Mouse (Mus musculus) frontal cortex, postnatal 10 days (tissue): ENCODE measurements at regions not wholly inside any gene's neighbourhood (a gene's known extent, or its start where the extent isn't known, plus 50 kb on each side); places are given as distances from the start of the nearest gene placed in this dataset.

Experiments
- DNase-seq, 2 experiments: peaks; one replicate each; pipeline ENCODE4 v3.0.0; 2022; ENCODE audit warnings: low spot score in 2 of 2, mixed read lengths in 1 of 2

DNA sequence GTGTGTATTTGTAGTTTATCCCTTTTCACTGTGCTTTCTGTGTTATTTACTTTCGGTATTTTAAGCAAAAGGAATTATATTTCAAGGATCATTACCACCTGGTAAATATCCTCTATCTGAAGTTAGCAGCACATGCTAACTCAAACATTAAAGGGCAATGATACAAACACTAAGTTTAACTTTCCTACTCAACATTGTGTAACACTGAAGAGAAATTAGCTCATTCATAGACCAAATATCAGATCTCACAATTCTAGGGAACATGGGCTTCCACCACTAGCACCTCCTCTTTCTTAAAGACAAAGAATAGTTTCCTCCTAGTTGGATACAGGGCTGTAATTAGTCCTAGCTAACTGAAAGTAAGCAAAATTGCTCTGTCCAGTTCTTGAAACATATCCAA is 377.4 kb downstream of the Kcnj2 start:
- DNase-seq, result no peak

DNA sequence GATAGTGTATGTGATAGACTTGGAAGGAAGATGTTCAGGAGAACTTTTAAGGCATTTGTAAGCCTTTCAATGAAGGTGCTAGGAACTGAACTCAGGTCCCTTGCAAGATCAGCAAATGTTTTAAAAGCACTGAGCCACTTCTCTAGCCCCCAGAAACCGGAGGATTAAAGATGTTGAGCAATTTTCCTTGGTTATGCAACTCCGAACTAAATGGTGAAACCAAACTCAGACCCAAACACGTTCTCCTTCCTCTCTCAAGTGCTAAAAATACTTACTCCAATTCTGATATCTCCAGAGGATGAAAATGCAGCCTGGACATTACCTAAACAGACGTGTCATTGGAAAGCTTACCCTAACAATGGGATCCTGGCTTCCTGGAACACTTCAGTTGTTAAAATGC is 378.8 kb downstream of the Kcnj2 start:
- no peak for DNase-seq

DNA sequence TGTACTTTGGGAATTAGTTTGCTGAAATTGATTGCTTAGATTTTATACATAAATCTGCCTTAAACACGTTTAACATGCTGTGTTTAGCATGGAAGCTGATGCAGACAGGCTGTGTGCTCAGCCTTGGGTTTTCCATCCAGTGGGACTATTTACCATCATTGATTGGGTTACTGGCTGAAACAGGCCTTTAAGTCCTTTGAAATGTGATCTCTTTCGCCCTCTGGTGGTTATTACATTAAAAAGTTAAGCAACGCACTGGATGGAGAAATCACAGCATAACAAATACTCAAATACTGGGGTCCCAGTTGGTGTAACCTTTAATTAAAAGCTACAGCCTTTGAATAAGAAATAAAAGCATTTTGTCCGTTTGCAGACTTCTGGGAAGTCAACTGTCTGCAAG is 379.8 kb downstream of the Kcnj2 start:
- no peak for DNase-seq

DNA sequence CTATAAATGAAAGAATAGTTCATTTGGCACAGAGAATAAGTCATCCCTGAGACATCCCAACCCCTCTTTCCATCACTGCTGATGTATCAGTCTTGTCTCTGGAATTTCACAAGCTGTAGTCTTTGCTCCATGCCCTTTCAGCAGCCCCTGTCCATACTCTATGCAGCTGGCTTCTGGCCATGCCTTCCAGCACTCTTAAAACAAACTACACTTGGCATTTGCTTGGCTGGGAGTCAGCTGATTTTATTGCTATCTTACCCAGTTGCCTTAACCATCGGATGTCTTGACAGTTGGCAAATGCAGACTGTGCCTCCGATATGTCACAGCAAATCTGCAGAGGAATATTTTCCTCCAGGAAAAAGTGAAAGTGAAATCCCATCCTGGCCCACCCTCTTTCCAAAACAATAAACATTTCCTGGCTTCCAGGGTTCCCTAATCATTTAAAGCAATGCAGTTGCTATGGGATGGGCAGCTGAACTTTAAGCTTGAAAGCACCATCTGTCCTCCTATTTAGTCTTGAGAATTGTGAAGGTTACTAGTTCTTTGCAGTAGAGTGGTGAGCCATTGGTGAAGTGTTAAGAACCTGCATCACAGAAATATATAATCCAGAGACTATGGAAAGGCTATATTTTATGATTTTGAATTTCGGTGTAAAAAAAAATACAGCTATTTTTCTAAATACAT is 385.0 kb downstream of the Kcnj2 start:
- peak; percentile 8 to 11 for DNase-seq

DNA sequence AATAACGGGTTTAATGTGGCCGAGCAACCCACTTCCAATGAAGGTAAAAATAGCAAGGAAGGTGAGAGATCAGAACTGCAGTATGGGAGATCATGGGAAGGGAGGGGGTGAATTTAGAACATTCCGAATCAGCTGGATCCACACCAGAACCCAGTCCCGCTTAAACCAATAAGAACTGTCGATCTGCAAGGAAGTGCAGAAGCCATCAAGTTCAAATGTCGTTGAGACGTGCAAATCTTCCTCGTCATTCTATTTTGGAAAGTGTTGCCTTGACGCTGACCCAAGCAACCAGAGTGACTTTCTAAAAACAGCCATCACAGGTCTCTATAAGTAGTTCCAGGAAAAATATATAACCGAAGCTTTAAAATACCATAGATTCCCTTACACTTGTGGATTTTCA is 394.1 kb downstream of the Kcnj2 start:
- DNase-seq, result no peak

DNA sequence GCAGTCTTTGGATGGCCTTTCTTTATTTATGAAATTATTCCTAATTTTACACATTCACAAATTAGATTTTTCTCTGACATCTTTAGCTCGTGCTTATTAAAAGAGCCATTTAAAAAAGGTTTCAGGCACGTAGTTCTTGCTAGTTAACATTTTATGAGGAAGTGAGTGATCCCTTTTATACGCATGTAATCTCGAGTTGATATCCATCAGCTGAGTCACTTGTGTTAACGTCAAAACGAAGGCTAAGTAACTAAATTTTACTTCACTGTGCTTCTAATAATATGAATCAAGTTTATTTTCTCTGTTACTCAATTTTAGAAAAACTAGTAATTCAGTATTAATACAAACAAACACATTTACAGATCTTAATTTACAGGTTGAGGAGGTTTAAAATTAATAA is 419.0 kb downstream of the Kcnj2 start:
- no peak for DNase-seq

DNA sequence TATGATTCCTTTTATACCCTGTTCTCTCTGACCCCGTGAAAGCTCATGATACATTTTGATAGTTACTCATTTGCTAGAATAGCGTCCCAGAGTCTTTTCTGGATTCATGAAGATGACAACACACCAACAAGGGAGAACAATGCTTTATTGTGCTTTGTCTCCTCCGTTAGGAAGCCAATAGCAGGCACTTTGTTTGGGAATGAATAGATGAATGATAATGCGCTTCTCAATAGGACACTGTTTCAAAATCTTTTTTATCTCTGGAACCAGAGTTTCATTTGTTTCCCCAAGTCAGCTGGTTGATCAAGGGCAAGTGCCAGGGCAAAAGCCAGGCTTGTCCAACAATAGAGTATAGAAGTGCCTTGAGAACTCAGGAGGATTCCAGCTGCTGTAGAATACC is 446.5 kb downstream of the Kcnj2 start:
- no peak for DNase-seq

DNA sequence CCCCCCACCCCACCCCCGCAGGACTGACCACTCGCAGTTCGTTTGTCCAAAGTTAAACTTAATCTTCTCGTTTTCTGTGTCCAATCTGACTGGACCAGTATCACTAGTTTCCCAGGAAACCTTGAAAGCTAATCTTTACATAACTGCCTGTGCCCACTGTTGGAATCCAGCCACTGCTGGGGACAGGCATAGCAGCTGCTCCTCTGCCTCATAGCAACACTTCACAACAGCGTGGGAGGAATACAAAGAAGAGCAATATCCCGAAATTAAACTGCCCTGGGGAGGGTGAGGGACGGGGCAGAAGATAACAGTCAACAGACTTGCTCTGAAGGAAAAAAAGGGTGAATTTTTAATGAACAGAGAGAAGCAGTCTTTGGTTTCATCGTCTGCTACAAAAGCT is 456.8 kb downstream of the Kcnj2 start:
- DNase-seq, result peak; percentile 58 to 73

DNA sequence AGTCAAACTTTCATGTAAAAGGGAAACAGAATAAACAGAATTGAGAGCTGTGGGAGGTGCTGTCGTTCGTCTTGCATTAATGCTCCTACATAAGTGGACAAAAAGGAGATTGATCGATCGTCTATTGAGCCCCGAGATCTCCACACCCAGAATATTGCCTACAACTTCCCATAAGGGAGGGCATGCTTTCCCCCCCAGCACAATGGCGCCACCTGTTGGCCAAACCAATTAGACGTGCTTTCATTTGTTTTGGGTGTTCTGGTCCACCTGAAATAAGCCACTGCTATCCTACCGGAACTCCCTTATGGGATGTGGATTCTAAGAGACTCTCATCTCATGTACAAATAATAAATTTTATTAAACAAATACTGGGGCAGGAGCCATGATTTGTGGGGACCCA is 457.5 kb downstream of the Kcnj2 start:
- peak; percentile 8 to 46 for DNase-seq

DNA sequence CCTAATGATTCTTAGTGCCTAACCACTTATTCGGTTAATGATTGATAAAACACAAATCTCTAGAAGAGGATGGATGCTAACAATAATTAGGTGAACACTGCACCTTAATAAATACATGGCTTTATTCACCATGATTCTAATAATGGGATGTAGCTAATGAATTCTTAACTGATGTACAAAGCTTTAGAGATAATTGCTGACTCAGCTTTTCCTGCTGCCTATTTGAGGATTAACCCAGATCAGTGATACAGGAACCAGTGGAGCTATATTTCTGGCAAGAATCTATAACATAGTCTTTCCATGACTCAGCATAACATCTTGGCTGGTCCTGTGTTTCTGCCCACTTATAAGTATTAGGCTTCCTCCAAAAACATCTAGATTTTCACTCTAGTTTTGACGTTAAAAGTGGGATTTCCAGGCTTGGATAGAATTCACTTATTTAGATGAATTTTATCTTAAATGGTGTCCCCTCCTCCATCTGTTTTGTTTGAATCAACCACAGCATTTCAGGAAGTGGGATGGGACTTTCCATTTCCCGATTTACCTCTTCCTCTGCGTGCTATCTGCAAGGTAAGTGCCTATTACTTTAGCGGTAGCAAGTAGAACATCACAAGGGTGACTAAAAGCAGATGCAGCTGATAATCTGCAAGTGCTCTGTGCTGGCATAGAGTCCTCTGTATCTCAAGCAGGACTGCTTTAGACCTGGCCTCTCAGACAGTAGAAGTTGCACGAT is 460.2 kb downstream of the Kcnj2 start:
- no peak for DNase-seq

DNA sequence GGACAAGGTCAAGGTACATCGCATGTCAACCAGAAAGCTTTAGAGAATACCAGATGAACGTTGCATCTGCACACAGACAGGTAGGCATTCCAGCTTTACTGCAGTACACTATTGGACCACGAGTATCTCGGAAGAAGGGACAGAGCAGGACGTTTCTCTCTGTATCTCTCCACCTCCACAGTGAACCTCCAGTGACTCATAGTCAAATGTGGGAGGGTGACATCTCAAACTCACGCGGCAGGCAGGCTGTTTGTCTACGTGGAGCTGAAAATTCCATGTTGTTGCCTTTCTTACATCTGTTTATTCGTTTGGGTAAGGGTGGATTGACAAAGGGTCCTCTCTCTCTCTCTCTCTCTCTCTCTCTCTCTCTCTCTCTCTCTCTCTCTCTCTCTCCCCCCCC is 463.6 kb downstream of the Kcnj2 start:
- no peak for DNase-seq

DNA sequence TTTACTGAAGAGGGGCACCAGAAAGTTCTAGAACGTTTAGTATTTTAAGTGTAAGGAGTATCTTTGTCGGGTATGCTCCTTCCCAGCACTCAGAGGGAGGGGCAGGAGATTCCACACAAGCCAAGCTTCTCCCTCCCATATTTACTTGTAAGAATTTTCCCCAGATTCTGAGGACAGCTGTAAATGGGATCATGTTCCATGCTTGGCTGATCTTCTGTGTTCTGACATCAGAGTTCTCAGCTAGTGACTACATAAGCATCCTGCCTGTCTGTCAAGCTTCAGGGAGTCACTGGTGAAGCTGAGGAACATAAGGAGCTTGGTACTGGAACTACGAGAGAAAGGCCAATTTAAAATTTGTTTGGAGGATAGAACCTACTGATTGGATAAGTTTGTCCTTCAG is 464.9 kb downstream of the Kcnj2 start:
- DNase-seq, result no peak

DNA sequence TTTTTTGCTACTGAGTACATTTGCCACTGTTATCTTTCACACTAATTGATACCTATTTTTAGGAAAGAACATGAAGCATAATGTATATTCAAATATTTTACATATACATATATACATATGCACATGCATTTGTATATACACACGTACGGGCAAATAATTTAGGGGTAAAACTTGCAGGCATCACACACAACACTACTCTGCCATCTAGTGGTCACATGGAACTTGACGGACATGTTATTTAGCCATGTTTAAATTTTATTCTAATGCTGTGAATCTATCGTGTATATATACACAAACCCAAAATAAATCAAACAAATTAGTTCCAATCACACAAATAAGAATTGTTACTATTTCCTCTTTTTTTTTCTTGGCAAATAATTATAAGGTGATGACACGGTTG is 466.5 kb downstream of the Kcnj2 start:
- DNase-seq, result peak in 1 of 2 experiments; percentile 11

DNA sequence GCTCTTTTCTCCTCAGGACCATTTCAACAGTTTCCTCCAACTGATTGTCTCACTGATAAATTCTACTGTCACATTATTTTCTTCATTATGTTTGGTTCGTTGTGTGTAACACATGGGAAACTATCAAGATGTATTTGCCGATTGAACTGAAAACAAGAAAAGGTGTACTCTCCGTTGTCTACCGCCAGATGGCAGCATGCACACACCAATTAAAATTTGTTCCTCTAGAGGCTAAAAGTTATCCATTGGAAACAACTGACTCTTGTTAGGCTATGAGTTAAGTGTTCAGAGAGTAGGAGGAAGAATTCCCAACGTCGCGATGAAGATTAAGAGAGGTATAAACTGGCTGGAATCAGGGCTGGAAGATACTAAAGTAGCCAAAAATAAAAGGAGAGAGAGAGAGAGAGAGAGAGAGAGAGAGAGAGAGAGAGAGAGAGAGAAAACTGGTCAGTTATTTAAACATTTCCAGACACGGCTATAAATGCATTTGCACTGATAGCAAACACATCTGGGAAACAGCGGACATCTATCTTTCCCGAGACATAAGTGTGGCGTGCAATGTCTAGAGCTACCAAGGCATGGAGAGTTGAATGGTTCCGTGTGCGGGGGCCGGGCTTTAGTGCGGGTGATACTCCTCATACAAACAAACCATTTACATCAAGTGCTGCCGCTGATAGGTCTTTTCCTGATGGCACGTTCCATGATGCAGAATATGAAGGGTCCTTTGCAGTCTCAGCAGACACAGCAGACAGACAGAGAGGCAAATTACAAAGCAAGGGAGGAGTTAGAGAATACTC is 470.3 kb downstream of the Kcnj2 start:
- peak in 1 of 2 experiments; percentile 49 for DNase-seq

DNA sequence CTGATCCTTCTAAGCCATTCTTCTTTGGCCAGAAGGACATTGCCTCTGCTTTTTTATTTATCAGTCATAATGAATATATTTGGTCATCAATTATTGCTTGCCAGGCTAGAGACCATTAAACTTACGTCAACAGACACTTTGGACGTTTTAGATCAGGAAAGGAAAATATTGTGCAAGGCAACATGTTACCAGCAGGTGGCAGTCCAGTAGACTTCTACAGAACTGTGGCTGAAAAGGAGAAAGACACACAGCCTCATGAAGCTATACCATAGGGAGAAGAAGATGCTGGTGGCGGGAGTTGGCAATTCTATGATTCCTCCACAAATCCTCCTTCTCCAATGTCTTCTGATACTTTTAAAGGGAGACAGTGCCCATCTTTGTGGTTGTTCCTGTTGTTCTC is 471.7 kb downstream of the Kcnj2 start:
- DNase-seq, result peak; percentile 14 to 55

DNA sequence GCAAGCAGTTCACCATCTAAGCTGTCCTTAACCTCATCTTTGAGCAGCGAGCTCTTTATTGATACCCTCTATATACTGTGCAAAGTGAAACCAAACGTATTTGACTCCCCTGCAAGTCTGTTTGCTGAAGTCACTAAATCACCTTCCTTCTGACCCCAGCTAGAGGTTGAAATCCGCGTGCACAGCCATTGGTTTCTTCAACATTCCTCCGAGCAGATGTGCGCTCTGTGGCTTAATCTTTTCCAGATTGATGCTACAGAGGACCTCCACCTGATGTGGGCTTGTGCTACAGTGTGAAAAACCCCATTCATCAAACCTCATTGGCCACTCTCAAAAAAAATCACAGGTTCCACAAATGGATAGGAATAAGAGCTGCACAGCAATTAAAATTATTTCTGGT is 474.0 kb downstream of the Kcnj2 start:
- DNase-seq, result no peak

DNA sequence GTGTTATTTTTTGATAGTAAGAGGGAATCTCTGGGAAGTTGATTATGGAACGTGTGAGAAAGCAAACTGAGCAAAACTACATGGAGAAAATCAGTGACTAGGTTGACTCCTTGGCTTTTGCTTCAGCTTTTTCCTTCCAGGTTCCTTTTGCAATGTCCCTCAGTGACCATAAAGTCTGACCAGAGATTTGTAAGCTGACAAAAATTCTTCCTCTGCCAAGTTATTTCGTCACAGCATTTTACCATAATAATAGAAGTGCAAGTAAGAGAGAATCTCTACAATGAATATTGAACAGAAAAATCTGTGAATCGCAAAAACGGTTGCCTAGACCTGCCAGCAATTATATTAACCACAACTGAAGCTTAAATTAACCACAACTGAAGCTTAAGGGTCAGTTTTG is 479.3 kb downstream of the Kcnj2 start:
- no peak for DNase-seq

DNA sequence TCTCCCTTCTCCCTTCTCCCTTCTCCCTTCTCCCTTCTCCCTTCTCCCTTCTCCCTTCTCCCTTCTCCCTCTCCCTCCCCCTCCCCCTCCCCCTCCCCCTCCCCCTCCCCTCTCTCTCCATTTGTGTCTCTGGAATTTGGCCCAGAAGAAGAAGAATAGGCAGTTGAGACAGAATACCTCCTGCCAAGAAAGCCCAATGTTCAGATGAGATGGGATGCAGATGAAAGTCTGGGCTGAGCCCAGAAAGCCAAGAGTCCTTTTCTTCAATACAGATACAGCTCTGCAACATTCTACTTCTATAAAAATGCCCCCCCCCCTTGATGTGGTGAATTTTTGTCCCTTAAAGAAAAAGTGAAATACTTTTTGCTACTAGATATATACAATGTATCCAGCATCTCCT is 489.2 kb downstream of the Kcnj2 start:
- no peak for DNase-seq

DNA sequence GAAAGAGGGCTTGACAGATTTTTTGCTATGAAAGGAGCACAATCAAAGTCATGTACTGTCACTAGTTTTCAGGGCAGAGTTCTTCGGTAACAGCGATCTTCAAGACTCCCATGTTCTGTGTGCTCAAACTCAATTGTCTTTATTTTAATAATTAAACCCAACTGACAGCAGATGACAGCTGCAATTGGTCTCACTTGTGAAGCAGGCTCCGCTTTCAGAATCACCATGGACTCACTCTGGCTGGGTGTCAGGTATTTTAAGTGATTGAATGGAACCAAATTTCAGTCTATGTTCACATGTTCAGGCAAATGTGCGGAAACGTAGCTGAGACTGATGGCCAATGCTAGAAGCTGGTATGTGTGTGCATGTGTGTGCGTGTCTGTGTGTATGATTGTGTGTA is 489.7 kb downstream of the Kcnj2 start:
- DNase-seq, result no peak

DNA sequence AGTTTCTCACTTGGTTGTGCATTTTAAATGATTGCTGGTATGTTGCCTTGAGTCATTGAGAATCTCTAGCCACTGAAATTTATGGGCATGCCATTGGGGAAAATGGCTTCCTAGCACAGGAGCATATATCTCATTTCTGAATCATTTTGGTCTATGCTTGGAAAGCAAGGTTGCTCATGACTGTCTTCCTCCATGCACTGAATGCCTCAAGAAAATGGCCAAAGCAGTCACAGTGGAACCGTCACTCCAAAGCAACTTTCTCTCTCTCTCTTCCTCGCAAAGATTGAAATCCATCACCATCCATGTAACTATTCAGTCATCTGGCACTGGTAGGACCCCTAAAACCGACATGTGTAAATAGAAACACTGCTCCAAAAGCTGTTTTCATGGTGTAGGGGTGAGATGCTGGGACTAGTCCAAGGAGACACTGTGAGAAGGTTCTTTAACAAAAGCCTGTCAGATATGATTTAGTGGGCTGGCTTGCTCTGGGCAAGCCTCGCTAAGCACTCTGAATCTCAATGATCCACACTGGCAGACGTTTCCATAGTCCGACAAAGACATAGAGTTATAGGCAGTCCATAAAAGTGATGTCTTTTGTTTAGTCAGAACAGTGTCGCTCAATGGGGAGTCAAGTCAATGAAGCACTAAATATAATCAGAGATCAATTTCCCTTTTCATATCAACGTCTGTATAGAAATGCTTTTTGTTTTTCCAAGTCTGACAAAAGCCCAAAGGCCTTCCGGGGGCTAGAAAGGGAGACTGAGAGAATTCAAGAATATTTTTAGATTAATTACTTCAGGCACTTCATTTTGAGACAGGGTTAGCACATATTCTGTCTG is 492.6 kb downstream of the Kcnj2 start:
- no peak for DNase-seq

DNA sequence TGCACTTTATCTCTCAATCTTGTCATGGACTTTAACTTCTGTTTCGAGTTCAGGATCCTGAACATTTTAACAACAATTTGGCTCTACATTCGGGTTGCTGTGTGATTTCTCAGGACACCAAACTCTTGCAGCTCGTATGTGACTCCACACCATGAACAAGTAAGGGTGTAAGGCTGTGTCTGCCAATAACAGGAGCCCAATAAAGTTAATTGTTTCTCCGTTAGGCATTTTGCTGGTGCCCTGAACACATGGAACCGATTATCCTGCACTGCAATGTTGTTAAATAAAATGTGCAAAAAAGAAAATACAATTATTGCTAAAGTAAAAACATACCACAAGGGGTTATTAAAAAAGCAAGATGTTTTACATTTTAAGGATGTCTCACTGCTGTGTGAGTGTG is 497.2 kb downstream of the Kcnj2 start:
- no peak for DNase-seq

DNA sequence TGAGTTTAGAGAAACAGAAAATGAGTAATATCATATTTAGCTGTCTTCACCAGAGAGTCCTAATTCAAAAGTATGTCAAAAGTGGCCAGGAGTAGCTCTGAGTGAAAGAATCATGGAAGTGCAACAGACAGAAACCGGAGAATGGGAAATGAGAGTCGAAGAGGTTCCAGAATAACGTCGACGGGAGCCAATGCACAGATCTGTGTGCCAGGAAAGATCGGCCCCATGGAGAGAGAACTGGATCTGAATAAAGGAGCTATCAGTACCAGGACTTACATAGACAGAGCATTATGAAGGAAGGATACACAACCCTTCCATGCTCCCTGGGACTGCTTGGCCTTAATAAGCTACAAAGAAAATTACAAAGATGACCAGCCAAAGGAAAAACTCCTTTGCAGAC is 502.1 kb downstream of the Kcnj2 start:
- DNase-seq, result no peak
